Mouse (Mus musculus): ENCODE data around the gene Ddx41. TPM values are rescaled to one million over a fixed set of nuclear protein-coding genes. Genes with fewer than 3 reads are reported as not detected.

Gene Ddx41
- 108 and 132 TPM in 2 replicates for polyA plus RNA-seq (2012)

GRCm38 (mm10) chr13:55536194-55537175 lies at the start of gene Ddx41:
Gene Ddx41 (minus strand): TSS chr13:55536658.

GRCm38 (mm10) chr13:55573432-55573831 lies 37.0 kb upstream of the Ddx41 start, which contains the start of gene Tmed9:
Gene Tmed9 (plus strand): TSS chr13:55573732.

GRCm38 (mm10) chr13:55571027-55571751 lies 34.7 kb upstream of the Ddx41 start, which contains the start of gene Fam193b:
Gene Fam193b (minus strand): TSS chr13:55571120.

GRCm38 (mm10) chr13:55529198-55529915 lies 7.1 kb downstream of the Ddx41 start, which contains the start of gene Dok3:
Gene Dok3 (minus strand): TSS chr13:55529296.

GRCm38 (mm10) chr13:55513111-55513748 lies 23.2 kb downstream of the Ddx41 start, which contains the start of gene Pdlim7:
Gene Pdlim7 (minus strand): TSS chr13:55513676.

GRCm38 (mm10) chr13:55487578-55488498 lies 48.6 kb downstream of the Ddx41 start, which contains the start of gene Dbn1:
Gene Dbn1 (minus strand): TSS chr13:55488111.

Other genes with a start within 250 kb of the Ddx41 start
- gene Prelid1, start 216.2 kb downstream of the Ddx41 start, polyA plus RNA-seq (2012): 274 and 289 TPM in 2 replicates
- 79.4 and 99.3 TPM in 2 replicates for gene Rab24, start 214.7 kb downstream of the Ddx41 start, polyA plus RNA-seq (2012)
- 9.2 and 11.5 TPM in 2 replicates for gene Mxd3, start 206.8 kb downstream of the Ddx41 start, polyA plus RNA-seq (2012)
- 128 and 133 TPM in 2 replicates for gene Lman2, start 173.9 kb downstream of the Ddx41 start, polyA plus RNA-seq (2012)
- gene Rgs14, start 166.9 kb downstream of the Ddx41 start, polyA plus RNA-seq (2012): 18.1 and 18.7 TPM in 2 replicates
- 0.29 and 0.36 TPM in 2 replicates for gene Slc34a1, start 138.5 kb downstream of the Ddx41 start, polyA plus RNA-seq (2012)
- gene Pfn3, start 121.4 kb downstream of the Ddx41 start, polyA plus RNA-seq (2012): not detected in 2 replicates
- gene F12, start 109.9 kb downstream of the Ddx41 start, polyA plus RNA-seq (2012): 0.49 TPM in 1 of 2 replicates, not detected in the other
- 84.4 and 86.7 TPM in 2 replicates for gene Grk6, start 91.6 kb downstream of the Ddx41 start, polyA plus RNA-seq (2012)
- 17.3 and 18.6 TPM in 2 replicates for gene Prr7, start 72.4 kb downstream of the Ddx41 start, polyA plus RNA-seq (2012)
- 6.1 and 8.7 TPM in 2 replicates for gene Dbn1, start 48.5 kb downstream of the Ddx41 start, polyA plus RNA-seq (2012)
- 79.3 and 93.6 TPM in 2 replicates for gene Pdlim7, start 23.0 kb downstream of the Ddx41 start, polyA plus RNA-seq (2012)
- 193 and 354 TPM in 2 replicates for gene Dok3, start 7.4 kb downstream of the Ddx41 start, polyA plus RNA-seq (2012)
- gene Fam193b, start 34.5 kb upstream of the Ddx41 start, polyA plus RNA-seq (2012): 99.9 and 120 TPM in 2 replicates
- gene Tmed9, start 37.1 kb upstream of the Ddx41 start, polyA plus RNA-seq (2012): 247 and 261 TPM in 2 replicates
- 31.0 and 33.7 TPM in 2 replicates for gene B4galt7, start 63.2 kb upstream of the Ddx41 start, polyA plus RNA-seq (2012)
- gene Caml, start 86.3 kb upstream of the Ddx41 start, polyA plus RNA-seq (2012): 56.9 and 76.9 TPM in 2 replicates
- 21.0 and 37.2 TPM in 2 replicates for gene Ddx46, start 98.4 kb upstream of the Ddx41 start, polyA plus RNA-seq (2012)
- gene B230219D22Rik, start 156.5 kb upstream of the Ddx41 start, polyA plus RNA-seq (2012): 19.1 and 19.5 TPM in 2 replicates
- 26.2 and 27.5 TPM in 2 replicates for gene Txndc15, start 178.0 kb upstream of the Ddx41 start, polyA plus RNA-seq (2012)
- 57.3 and 57.7 TPM in 2 replicates for gene Pcbd2, start 190.7 kb upstream of the Ddx41 start, polyA plus RNA-seq (2012)
- gene Catsper3, start 247.9 kb upstream of the Ddx41 start, polyA plus RNA-seq (2012): not detected in 2 replicates